Mouse (Mus musculus) brain, adult 2 months (tissue): Measurements from ENCODE around the gene Spint1.
A peak's percentile ranks its signal among the peaks of the same experiment; 100 is the strongest.

Experiments
- DNase-seq: peaks from one replicate; pipeline ENCODE4 v3.0.0; 2011; ENCODE audit warnings: low read depth, low spot score

Gene Spint1

GRCm38 (mm10) chr2:119237210-119237870 lies at the start of gene Spint1:
Gene Spint1, plus strand, starts transcription at chr2:119237362.
- DNase-seq, result no peak

- peak; percentile 89 for DNase-seq
Observed at GRCm38 (mm10) chr2:119189029-119189710, 48.0 kb upstream of the Spint1 start.

GRCm38 (mm10) chr2:119190969-119191368 lies 46.2 kb upstream of the Spint1 start:
- DNase-seq, result no peak

GRCm38 (mm10) chr2:119194140-119194539 lies 43.0 kb upstream of the Spint1 start:
- peak; percentile 35 for DNase-seq

- DNase-seq, result no peak
Observed at GRCm38 (mm10) chr2:119196316-119197108, 40.6 kb upstream of the Spint1 start.

GRCm38 (mm10) chr2:119197493-119197892 lies 39.7 kb upstream of the Spint1 start:
- no peak for DNase-seq

GRCm38 (mm10) chr2:119198049-119198448 lies 39.1 kb upstream of the Spint1 start:
- DNase-seq, result no peak

- no peak for DNase-seq
Observed at GRCm38 (mm10) chr2:119198934-119199333, 38.2 kb upstream of the Spint1 start.

- no peak for DNase-seq
Observed at GRCm38 (mm10) chr2:119202914-119203453, 34.2 kb upstream of the Spint1 start.

- no peak for DNase-seq
Observed at GRCm38 (mm10) chr2:119203871-119204460, 33.2 kb upstream of the Spint1 start.

GRCm38 (mm10) chr2:119207961-119208343 lies 29.2 kb upstream of the Spint1 start:
- no peak for DNase-seq

- DNase-seq, result peak; percentile 99
Observed at GRCm38 (mm10) chr2:119208344-119209175, 28.6 kb upstream of the Spint1 start, which contains the start of the genes Zfyve19 and Dnajc17. Gene Zfyve19, plus strand, starts transcription at chr2:119208617. Gene Dnajc17, minus strand, starts transcription at chr2:119208795.

GRCm38 (mm10) chr2:119209176-119209507 lies 28.0 kb upstream of the Spint1 start:
- no peak for DNase-seq

- no peak for DNase-seq
Observed at GRCm38 (mm10) chr2:119229775-119230704, 7.1 kb upstream of the Spint1 start, which contains the start of gene Ppp1r14d. Gene Ppp1r14d, minus strand, starts transcription at chr2:119229906.

GRCm38 (mm10) chr2:119236682-119237209 lies 416 bp upstream of the Spint1 start:
- no peak for DNase-seq

- no peak for DNase-seq
Observed at GRCm38 (mm10) chr2:119237871-119238220, 684 bp downstream of the Spint1 start.

- DNase-seq, result no peak
Observed at GRCm38 (mm10) chr2:119238671-119239070, 1.5 kb downstream of the Spint1 start.

GRCm38 (mm10) chr2:119240075-119240818 lies 3.1 kb downstream of the Spint1 start:
- no peak for DNase-seq

GRCm38 (mm10) chr2:119240819-119241186 lies 3.6 kb downstream of the Spint1 start:
- no peak for DNase-seq
